Mouse (Mus musculus) heart, adult 9 months (tissue): ENCODE data around the gene Dhx16.
"Not testable (repeated sequence)": the region's sequence is repeated elsewhere in the genome, so short reads cannot be mapped to it uniquely, and the experiment has no call there.

Experiments used
- DNase-seq, 2 experiments: peaks; one replicate each; pipeline ENCODE4 v3.0.0; 2022; ENCODE audit warnings: low spot score in 2 of 2

Dhx16 gene

DNA sequence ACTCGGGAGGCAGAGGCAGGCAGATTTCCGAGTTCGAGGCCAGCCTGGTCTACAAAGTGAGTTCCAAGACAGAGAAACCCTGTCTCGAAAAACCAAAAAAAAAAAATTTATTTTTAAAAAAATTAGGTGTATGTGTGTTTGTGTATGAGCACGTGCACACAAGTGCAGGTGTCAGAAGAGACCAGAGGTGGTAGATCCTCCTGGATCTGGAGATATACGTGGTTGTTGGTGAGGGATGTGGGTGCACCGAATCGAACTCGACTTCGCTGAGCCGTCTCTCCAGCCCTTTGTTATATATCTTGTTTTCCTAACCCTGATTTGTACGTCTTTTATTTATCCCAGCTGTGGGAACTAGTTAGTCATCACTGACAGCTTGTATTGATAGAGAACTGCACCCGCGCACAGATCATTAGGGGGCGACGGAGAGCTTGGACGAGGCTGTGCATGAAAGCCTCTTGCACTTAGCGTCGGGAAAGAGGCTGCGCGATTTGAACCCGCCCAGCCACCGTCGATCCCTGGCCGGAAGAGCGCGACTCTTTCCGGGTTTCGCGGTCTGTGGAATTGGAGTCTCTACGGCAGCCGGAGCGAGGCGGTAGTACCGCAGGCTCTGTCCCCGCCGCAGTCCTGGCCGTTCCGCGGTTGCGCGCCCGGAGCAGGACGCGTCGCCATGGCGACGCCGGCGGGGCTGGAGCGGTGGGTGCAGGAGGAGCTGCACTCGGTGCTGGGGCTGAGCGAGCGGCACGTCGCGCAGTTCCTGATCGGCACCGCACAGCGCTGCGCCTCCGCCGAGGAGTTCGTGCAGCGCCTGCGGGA is at the start of gene Dhx16:
Gene Dhx16 (plus strand): TSS at position 575 of the 813 bp plus-strand sequence.
- peak; percentile 86 to 94 for DNase-seq

GRCm38 (mm10) chr17:35832400-35833238 is 47.0 kb upstream of the Dhx16 start:
- no peak for DNase-seq

GRCm38 (mm10) chr17:35833239-35833751 is 46.3 kb upstream of the Dhx16 start:
- DNase-seq = no peak

DNA sequence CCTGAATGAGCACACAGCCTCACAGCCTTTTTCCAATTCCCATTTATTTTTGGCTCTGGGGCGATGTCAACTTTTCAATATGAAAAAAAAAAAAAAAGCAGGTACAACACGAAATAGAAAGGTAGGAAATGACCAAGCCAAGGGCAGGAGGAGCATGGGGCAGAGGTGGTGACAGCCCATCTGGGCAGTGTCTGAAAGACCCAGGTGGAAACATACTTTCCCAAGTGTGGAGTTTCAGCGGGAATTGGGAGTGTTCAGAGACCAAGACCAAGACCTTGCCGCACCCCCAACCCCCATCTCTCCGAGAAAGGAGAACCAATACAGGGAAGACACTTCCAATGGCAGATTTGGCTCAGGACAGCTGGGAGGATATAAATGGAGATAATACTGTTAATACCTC is 45.7 kb upstream of the Dhx16 start:
- DNase-seq = no peak

- DNase-seq = peak in 1 of 2 experiments; percentile 22
Observed at GRCm38 (mm10) chr17:35834696-35835422, 44.8 kb upstream of the Dhx16 start.

DNA sequence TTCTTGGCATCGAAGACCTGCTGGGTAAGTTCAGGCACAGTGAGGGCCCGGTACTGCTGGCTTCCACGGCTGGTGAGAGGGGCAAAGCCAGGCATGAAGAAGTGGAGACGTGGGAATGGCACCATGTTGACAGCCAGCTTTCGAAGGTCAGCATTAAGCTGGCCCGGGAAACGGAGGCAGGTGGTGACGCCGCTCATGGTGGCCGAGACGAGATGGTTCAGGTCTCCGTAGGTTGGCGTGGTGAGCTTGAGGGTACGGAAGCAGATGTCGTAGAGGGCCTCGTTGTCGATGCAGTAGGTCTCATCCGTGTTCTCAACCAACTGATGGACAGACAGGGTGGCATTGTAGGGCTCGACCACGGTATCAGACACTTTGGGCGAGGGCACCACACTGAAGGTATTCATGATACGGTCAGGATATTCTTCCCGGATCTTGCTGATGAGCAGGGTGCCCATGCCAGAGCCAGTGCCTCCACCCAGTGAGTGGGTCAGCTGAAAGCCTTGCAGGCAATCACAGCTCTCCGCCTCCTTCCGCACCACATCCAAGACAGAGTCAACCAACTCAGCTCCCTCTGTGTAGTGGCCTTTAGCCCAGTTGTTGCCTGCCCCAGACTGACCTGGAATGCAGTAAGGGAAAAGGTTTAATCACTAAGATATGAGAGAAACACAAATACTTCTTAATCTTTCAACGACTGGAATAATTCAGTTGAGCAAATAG is 44.0 kb upstream of the Dhx16 start:
- DNase-seq = no peak

- DNase-seq = peak; percentile 76 to 87
Observed at GRCm38 (mm10) chr17:35836178-35836965, 43.2 kb upstream of the Dhx16 start.

DNA sequence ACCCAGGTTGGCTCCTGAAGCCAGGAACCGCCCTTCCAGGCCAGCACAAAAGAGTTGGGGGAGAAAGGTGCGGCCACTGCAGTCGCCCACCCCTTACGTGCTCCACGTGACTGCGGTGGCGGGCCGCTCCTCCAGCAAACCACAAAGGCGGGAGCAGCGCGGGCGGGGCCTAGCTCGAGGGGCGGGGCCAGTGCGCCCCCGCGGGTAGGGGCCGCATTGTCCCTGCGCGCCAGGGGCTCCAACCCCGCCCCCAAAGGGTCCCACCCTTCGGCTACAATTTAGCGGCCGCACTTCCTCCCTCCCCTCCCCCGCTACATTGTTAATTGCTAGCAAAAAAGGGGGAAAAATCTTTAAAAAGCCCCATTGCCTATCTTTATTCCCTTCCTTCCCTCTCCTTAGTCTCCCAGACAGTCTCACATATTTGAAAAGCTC is 42.6 kb upstream of the Dhx16 start:
- peak; percentile 87 to 88 for DNase-seq

DNA sequence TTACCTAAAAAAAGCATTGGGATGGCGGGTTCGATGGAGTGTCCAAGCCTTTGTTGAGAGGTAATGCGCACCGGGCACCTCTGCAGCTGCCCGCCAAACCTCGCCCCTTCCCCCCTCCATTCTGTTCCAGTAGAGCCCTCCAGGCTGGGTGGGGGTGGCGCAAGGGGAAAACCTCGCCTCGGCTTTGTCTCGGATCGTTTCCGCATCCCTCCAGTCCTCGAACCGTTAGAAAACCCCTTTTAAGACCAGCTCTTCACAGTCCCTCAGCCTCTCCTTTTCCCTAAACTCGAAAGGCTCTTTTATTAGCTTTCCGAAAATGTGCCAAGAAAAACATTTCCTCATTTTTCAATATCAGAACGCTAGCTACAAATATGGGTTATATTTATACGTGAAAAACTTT is 42.1 kb upstream of the Dhx16 start:
- peak; percentile 47 to 59 for DNase-seq

DNA sequence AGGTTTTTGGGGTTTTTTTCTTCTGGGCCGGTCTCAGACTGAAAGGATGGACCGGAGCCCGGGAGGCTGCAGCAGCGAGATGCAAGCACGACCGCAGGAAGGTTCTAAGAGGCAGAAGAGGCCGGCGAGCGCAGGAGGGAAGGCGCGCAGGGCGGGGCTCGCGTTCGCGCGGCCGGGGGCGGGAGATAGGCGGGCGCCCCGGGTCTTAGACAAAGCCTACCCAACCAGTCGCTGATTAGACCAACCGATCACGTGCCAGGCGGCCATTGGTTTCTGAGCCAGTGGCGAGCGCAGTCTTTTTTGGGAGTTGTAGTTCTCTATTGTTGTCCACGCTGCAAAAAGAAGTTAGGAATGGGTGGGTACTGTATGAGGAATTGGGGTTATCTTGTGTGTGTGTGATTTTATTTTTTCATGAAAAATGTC is 41.5 kb upstream of the Dhx16 start, which contains the start of gene Tubb5:
Gene Tubb5 (minus strand): TSS at position 185 of the 423 bp plus-strand sequence.
- DNase-seq = peak; percentile 97

- DNase-seq = no peak
Observed at GRCm38 (mm10) chr17:35838570-35838969, 41.0 kb upstream of the Dhx16 start.

DNA sequence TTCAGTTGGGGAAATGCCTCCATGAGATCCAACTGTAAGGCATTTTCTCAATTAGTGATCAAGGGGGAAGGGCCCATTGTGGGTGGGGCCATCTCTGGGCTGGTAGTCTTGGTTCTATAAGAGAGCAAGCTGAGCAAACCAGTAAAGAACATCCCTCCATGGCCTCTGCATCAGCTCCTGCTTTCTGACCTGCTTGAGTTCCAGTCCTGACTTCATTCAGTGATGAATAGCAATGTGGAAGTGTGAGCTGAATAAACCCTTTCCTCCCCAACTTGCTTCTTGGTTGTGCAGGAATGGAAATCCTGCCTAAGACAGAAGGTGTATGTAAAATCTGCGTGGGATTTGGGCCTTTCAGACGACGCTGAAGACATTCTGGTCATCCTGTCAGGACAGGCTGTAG is 40.6 kb upstream of the Dhx16 start:
- DNase-seq = not testable (repeated sequence)

- no peak for DNase-seq
Observed at GRCm38 (mm10) chr17:35840561-35840960, 39.1 kb upstream of the Dhx16 start.

- peak; percentile 99 to 100 for DNase-seq
Observed at GRCm38 (mm10) chr17:35841076-35841950, 38.3 kb upstream of the Dhx16 start, which contains the start of gene Mdc1. Gene Mdc1, plus strand, starts transcription at chr17:35841515.

DNA sequence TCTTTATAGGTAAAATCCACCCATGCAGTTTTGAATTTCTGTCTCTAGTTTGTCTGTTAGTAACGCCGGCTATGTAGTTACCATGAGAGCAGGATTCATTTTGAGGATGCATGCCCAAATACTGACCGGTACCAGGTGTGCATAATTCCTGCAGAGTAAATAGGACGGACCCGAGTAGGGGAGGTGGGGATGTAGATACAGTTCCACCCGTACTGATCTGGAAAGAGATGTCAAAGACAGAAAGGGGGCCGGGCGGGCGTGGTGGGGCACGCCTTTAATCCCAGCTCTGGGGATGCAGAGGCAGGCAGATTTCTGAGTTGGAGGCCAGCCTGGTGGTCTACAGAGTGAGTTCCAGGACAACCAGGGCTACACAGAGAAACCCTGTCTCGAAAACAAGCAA is 37.6 kb upstream of the Dhx16 start:
- no peak for DNase-seq

- DNase-seq = no peak
Observed at GRCm38 (mm10) chr17:35843514-35843913, 36.1 kb upstream of the Dhx16 start.

DNA sequence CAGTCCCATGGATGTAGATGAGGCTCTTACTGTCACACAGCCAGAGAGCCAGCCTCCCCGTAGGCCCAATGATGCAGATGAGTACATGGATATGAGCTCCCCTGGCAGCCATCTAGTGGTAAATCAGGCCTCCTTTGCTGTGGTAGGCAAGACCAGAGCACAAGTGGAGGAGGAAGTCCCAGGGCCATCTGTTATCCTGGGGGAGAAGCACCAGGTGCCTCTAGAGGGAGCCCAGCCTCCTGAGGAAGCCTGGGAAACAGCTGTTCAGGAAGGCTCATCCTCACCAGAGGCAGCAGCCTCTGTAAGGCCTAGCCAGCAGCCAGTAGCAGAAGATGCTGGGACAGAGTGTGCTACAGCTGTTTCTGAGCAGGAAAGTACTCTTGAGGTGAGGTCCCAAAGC is 31.5 kb upstream of the Dhx16 start:
- DNase-seq = no peak

- DNase-seq = no peak
Observed at GRCm38 (mm10) chr17:35850974-35851373, 28.6 kb upstream of the Dhx16 start.

DNA sequence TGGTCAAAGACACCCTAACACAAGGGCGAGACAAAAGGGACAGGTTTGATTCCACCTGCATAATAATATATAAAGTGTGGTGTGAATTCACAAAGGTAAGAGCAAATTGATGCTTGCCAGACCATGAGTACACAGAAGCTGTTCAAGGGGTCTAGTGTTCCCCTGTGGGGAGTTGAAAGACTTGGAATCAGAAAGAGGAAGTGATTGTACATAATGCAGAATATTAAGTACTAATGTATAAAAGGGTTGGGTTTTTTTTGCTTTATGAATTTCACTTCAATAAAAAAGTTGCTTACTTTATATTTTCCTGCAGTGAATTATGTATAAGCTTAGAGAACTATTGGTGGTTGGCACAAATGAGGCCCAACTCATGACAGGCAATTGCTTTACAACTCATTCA is 20.2 kb upstream of the Dhx16 start:
- DNase-seq = no peak
